Mouse (Mus musculus) left cerebral cortex, postnatal 25 days (tissue): Measurements from ENCODE around the gene Tuba3b. TPM values are rescaled to one million over a fixed set of nuclear protein-coding genes. Genes with fewer than 3 reads are reported as not detected.

ENCODE experiments used
- DNase-seq, 2 experiments: peaks; one replicate each; pipeline ENCODE4 v3.0.0; 2022; ENCODE audit warnings: low spot score in 2 of 2, mixed read lengths in 1 of 2
- intact Hi-C: fragments of 180-260 bp; cut with DNase I; formaldehyde crosslinking; loops from one replicate; pipeline ENCODE4 v1.15.1; 2025
- total RNA-seq, 2 experiments: library from RNA; stranded (reverse); gene quantifications; 2 replicates each; pipeline ENCODE4 v1.2.3; 2021

Gene Tuba3b
- total RNA-seq: not detected

DNA sequence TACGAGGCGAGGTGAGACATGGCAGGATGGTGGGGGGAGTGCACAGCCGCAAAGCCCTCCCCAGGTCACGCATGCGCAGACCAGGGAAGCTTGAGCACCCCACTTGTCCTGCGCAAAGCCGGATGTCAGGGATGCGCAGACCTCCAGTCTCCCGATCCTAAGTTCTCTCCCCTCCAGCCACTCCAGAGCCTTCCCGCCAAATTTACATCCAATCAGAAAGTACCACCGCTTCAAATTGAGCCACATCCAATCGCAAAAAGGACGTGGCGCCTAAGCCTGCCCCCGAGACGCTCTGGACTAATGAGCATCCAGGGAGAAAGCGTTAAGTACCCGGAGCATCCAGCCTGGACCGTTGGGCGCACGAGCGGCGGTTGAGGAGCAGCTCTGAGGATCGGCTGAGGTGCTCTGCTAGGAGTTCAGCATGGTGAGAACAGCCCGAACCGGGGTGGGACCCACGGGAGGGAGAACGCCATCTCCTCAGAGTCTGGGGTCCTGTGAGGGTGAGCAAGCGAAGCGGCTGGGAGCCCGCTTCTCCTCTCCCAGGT, at the start of gene Tuba3b:
Gene Tuba3b (plus strand): TSS at position 92 of the 545 bp plus-strand sequence.
- DNase-seq: no peak
- intact Hi-C loops: no loop called here

DNA sequence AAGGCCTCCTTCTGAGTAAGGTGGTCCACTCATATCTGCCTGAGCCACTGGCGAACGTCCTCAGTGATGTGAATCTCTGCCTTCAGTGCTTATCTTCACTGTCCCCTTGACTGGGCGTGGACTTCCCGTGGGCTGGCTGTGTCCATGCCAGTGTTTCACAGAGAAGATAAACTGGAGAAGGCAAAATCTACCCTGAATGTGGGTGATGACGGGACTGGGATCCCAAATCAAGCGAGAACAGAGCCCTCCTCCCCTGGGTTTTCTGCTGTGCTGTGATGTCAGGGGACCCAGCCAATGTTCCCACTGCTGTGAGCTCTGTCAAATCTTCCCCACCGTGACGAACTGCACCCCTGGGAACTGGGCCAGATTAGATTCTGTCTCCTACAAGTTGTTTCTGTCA, 48.3 kb upstream of the Tuba3b start:
- DNase-seq: no peak
- intact Hi-C loops: no loop called here

DNA sequence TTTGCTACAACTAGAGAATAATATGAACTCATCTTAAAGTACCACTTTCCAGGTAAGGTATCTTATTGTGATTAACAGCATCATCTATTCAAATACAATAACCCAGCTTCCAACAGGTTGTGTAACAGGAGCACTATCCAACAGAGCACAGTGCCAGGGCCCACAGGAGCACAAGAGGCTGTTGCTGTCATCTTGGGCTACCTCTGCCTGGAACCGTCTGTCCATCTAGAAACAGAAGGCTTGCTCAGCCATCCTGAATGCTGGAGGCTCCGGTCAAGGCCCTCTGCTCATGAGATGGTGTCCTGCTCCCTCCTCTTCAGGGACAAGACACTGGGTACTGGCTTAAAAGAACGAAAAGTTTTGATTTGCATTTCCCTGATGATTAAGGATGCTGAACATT, 47.7 kb upstream of the Tuba3b start:
- intact Hi-C loops: no loop called here

DNA sequence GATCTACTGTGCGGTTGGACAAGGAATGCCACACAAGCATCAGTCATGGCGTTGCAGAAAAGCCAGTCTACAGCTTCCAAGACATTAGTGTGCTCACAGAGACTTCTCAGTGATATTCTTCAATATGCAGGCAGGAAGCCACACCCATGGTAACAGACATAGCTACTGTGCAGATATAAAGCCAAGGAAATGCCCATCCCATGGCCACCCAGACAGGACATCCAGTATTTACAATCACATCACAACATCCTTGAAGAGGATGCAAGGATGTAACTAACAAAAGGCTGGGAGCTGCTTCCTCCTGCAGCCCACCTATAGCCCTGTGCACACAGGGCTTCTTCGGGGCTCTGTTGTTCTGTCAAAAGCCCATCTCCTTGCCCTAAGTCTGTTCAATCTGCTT, 46.9 kb upstream of the Tuba3b start:
- intact Hi-C loops: no loop called here
- DNase-seq: no peak

More for the DNA sequence above, 47.7 kb upstream of the Tuba3b start:
- no peak for DNase-seq

DNA sequence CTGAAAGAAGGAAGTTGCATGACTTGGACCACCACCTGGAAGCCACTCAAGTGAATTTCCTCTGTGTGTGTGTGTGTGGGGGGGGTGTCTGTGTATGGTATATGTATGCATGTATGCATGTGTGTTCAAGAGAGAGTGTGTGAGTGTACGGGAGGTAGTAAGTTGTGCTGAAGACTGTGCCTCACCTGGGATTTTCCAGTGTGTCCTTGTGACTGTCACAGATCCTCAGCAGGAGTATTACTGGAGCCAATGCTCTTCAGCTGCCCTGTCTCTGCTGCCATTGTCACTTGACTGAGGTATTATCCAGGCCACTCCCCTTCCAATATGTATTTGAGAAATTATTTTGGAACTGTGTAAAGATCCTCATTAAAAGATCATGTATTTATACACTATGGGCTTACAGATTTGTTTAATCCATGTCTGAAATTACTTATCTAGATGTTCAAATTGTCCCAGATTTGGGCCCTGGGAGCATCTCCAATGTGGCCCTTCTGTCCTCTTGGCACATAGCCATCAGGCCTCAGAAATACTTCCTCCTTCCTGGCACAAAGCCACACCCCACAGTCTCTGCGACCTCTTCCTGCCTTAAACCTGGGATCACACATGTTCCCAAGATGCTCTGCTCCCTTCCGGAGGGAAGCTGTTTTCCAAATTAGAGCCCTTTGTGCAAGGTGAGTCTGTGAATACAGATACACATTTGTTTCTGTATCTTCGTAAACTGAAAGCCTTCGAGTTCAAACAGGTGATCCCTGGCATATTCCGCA, 42.1 kb upstream of the Tuba3b start:
- intact Hi-C loops: no loop called here
- DNase-seq: no peak

DNA sequence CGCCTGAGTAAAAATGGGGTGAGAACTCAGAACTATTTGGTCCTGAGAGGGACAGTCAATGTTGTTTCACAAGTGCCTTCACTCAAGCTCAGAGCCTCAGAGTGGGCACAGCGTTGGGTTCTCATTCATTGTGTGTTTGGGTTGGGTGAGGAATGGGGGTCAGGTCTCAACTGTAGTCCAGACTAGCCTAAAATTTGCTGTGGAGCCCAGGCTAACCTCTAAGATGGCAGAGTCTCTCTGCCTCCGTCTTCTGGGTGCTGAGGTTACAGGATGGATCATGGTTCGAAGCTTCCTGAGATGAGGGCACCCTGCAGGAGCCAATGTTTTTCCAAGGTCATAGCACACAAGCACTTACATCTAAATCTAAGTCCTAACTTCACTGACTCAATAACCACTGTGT, 38.8 kb upstream of the Tuba3b start:
- DNase-seq: no peak
- intact Hi-C loops: no loop called here

DNA sequence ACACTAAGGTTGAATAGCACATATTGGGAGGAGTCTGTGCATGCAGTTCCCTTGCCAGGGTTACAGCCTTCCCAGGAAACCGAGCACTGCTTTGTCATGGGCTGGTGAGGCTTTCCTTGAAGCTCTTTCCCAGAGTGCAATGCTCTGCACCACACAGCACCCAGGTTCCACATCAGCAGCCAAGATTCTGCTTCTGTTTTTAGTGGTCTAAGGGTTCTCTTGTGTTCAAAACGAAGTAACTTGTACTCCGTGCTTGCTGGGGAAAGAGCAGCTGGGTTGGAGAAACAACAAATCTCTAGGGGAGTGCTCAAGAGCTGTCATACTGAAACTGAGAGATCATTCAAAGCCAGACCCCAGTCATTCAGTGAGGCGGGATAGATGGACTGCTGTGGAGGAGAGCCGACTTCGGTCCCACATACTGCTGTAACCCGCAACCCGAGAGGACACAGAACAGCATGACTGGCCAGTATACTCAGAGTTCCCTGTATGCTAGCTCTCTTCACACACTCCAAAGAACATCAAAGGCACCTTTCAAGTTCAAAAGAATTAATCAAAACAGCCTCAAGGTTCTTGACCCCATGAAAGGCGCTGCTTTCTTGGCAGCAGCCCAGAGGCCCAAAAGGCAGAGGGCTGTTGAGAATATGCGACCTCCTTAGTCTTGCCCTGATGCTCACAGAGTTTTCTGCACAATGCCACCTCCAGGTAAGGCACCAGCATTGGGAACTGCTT, 36.9 kb upstream of the Tuba3b start:
- intact Hi-C loops: no loop called here
- DNase-seq: no peak

DNA sequence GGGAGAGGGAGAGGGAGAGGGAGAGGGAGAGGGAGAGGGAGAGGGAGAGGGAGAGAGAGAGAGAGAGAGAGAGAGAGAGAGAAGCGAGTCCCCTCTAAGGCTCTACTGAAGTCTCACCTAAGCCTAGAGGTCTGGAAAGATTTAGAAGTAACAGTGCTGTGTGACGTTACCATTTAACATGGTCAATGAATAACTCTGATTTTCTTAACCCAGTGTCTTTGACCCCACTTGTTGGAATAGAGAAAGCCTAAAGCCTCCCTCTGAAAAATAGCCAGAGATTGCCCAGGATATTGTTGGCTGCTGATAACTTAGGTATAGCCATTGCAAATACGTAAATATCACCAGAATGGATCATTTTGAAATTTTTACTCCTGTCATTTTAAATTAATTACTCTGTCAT, 35.8 kb upstream of the Tuba3b start:
- intact Hi-C loops: no loop called here

DNA sequence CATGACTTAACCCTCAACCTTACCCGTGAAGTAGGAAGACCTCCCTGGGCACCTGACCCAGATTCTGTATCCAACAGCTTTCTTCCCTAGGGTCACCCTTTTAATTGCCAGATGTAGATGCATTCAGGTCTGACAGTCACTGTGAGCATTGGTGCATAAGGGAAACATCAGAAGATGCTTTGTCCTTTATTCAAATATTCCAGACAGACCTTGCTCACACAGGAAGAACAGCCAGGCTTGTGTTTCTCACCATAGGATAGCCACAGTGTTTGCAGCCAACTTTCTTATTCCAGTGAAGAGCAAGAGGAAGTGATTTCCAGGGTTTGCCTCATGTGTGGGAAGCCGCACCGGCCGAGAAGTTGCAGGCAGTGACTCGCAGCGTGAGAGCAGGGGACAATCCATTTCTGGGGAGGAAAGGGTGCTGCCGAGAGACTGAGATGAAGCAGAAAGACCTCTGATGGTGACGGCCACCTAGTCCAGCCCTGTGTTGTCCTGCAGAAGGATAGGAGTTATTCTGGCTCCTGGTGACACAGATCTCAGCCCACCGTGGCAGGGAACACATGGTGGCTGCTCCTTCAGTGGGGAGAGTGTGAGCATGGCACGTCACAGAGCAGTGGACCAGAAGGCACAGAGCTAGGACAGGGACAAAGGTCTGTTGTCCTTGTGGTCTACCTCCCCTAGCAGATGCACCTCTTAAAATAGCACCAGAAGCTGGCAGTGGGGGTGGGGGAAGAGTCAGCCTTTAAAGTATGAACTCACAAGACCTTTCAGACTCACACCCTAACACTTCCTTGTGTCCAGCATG, 34.0 kb upstream of the Tuba3b start:
- peak in 1 of 2 experiments; percentile 5 for DNase-seq
- intact Hi-C loops: no loop called here

More for the DNA sequence above, 35.8 kb upstream of the Tuba3b start:
- no peak for DNase-seq

DNA sequence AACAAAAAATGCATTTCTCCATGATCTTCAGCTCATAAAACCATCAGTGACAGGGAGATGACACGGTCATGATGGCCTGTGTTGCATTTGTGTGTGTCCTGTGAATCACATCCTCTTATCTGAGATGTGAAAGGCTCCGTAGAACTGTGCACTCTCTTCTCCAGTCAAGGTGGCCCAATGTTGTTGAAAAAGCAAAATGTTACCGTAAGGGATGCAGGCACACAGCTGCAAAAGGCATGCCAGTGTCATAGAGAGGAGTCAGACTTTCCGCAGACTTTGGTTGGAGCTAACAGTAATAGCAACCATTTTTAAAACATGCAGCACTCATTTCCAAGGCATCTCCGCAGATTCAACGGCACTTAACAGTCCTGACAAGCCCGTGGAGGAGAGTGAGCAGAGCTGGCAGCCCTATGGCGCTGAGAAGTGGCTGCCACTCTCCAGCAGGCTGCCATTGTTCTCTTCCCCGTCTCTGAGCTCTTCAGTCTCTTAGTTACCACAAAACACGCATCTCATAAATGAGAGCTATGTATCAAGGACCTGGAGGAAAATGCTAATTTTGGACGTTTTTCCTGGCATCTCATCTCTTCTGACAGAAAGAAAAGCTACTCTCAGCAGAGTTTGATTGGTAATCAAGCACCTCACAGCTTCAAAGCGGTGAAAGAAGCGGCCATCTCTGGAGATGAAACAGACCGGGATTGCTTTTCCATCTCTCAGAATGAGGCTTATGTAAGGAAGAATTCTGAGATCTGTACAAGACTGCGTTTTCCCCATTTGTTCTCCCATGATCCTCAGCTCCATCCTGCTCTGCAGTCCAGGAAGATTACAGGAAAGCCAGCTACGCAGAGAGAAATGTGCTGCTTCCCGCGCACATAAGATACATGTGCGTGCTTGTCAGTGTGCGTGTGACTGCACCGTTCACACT, 30.2 kb upstream of the Tuba3b start:
- DNase-seq: peak; percentile 29 to 59
- intact Hi-C loops: no loop called here

DNA sequence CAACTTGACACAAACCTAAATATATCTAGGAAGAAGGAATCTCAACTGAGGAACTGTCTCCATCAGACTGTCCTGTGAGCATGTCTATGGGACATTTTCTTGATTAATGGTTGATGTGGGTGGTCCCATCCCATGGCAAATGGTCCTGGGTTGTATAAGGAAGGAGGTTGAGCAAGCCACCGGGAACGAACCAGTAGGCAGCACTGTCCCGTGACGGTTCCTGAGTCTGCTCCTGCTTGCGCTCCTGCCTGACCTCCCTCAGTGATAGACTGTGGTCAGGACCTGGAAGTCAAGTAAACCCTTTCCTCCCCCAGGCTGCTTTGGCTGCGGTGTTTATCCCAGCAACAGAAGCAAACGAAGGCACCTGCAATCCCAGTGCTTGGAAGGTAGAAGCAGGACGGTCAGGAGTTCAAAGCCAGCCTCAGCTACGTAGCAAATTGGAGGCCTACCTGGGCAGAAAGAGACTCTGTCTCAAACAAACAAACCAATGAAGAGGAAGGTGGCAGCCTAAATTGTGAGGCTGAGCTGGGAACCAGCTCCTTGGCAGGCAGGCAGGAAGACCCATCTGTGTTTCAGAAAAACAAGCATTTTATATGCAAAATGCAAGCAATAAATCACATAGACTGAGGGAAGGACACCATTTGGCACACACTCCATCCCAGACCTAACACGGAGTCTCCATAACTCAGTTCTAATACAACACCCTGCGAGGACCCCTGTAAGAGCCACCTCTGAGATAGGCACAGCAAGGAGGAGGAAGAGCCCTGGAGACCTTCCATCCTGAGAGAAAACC, 24.9 kb upstream of the Tuba3b start:
- no peak for DNase-seq
- intact Hi-C loops: no loop called here

DNA sequence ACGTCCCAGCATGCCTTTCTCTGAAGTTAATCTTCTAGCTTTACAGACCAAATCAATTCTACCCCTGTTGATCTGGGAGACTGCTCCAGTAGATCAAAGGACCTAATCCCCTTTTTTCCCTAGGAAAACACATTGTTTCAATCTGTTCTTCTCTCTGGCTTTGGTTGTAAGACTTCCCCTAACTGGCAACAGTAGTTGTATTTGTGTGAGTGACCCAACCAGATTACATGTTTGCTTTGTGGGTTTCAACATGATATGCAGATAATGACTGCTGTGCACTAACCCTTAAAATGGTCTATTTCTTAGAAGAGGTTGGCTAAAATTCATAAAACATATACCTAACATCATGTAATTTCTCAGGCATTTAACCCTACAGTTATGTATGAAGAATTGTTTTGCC, 24.0 kb upstream of the Tuba3b start:
- no peak for DNase-seq
- intact Hi-C loops: no loop called here

DNA sequence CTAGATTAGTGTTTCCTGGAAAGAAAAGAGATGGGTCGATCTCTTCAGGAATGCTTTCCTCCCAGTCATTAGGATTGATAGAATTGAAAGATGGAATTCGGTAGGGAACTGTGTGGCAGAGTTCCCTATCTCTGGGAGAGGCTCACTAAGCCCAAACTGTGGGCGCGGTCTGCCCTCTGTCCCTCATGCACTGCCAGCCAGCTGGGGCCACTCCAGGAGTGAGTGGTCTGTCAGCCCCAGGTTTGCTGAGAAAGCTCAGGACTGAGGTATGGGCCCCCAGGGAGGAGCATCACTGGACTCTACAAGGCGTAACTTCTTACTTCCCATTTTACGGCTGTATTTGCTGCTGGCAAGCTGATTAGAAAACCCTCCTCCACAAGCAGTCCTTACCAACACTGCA, 23.5 kb upstream of the Tuba3b start:
- intact Hi-C loops: no loop called here
- DNase-seq: no peak

DNA sequence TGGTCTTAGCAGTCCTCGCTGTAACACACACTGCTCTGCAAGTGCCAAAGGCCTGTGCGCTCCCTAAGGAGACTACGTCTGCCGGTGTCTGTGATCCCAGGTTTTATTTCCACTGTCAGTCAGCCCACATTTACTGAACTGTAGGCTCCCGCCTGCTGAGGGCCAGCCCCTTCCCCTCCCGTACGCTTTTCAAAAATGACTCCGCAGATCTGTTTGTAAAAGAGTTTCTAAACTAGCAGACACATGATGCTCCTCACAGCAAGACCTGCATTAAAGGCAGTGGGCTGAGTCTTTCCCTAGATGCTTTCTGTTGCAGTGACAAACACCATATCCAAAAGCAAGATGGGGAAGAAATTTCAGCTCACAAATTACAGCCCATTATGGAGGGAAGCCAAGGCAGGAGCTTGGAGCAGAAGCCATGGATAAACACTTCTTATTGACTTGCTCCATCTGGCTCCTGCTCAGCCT, 23.0 kb upstream of the Tuba3b start:
- DNase-seq: no peak
- intact Hi-C loops: no loop called here

DNA sequence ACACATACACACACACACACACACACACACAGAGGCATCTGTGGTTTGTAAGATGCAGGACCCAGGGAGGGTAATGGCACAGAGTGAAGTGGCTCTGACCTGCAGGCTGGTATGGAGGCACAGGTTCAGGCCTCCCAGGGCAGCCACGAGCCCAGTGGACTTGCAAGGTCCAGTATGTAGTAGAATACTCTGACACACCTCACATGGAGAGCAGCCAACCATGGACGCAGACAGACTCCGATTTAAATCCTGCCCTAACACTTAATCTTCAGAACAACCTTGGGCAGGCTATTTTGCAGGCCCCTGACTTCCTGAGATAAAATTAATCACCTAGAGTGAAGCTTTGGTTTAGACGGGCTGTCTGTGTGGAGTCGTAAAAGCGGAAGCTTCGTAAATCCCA, 21.6 kb upstream of the Tuba3b start:
- DNase-seq: no peak
- intact Hi-C loops: no loop called here

DNA sequence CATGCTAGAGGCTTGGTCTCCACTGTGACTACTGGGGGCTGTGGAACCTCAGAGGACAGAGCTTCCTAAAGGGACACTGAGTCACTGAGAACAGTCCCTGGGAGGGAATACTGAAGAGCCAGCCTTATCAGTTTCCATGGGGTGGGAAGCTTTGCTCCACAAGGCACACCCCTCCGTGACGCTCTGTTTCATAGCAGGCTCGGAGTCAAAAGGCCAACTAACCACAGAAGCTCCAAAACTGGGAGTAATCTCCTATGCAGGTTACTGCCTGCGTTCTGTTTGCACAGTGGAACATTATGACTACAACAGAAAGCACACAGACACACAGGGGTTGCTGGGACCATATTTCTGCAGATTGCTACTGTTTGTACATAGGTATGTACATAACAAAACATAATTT, 19.7 kb upstream of the Tuba3b start:
- intact Hi-C loops: no loop called here
- DNase-seq: no peak

DNA sequence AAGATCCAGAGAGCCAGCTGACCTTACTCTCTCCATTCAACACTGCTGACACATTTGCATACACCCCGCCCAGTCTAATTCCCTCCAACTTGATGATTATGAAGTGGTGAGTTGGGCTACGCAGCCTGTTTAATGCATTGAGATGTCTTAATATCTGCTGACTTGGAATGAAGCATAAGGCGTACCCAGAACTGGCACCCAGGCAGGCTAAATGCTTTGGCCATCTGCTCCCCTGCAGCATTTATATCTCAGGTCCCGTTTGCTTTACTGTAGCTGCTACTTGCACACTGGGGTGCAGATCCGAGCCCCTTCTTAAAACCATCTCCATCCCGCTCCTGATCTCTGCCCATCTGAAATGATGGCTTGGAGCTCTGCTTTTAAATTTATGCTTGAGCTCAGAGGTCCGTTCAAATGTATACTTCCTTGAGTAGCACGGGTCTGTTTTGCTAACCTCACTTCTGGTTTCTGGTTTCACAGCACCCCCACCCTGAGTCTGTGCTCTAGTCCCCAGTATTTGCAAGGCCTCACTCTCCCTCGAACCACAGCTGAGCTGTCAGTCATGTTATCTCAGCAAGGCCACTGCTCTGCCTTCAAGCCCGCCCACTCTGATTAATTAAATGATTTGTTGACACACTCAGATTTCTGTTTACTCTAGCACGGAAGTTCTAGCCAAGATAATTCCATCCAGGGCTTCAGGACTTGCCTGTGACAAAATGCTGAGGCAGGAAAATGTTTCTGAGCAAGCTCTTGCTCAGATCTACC, 16.6 kb upstream of the Tuba3b start:
- intact Hi-C loops: no loop called here

DNA sequence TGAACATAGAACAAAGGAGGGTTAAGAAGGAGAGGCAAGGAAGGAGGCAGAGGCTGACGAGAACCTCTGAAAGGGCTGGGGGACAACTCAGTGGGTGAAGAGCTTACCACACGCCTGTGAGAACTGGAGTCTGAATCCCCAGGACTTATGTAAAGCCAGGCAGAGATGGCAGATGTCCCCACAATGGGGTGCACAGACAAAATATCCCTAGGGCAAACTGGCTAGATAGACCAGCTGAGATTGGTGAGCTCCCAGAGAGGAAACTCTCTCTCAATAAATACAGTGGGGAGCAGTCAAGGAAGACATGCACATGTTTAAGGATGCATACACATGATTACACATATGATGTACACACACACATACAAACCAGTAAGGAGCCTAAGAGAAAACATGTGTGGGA, 11.4 kb upstream of the Tuba3b start:
- no peak for DNase-seq
- intact Hi-C loops: no loop called here

More for the DNA sequence above, 16.6 kb upstream of the Tuba3b start:
- no peak for DNase-seq
